Mouse (Mus musculus): Measurements from ENCODE around the gene Senp5. TPM values are rescaled to one million over a fixed set of nuclear protein-coding genes. Genes with fewer than 3 reads are reported as not detected.

Gene Senp5
- polyA plus RNA-seq, 1 experiment from 2014 or later = 13.2 TPM

DNA sequence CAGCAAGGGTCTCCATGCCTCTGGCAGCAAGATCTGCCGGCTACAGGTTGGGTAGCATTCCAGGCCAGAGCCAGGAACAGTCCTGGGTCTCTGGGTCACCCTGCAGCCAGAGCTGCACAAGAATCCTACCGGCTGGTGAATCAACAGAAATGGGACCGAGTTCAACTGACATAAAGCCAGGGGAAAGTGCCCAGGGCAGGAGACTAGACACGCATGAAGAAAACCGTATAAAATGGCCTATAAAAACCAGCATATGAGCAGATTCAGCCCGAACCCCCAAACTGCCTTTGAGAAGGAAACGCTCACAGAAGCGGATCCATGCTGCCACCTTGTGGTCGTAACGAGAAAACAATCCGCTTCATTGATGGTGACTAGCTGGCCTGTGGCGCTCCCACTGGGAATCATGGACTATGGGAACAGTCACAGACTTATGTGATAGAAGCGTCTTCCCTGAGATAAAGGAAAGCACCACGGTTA lies 84.8 kb downstream of the Senp5 start:
- Histone ChIP-seq H3K9me3 (replicated peaks; ENCODE audit: control insufficient read depth, low read length) (no peaks in the 10 kb centered on the region), H3K9ac (ENCODE audit: low read length) (peak overlapping the region; percentile 61), H3K4me3 (replicated peaks; ENCODE audit: low read length) (0 out of 2 replicates have a peak overlapping the region, but pooled peaks have one; percentile 17), H3K27me3 (ENCODE audit: control insufficient read depth, insufficient read depth, low read length) (no peaks in the 10 kb centered on the region), H3K27ac (ENCODE audit: low read length) (no peak overlapping the region), H3K36me3 (ENCODE audit: control insufficient read depth, insufficient read depth, low read length) (no peaks in the 10 kb centered on the region), H3K4me1 (ENCODE audit: control insufficient read depth, insufficient read depth, low read length) (0 out of 2 replicates have a peak, but pooled peaks cover 3% of the 10 kb centered on the region), H3K4me2 (ENCODE audit: low read depth, low read length) (peak overlapping the region; percentile 55)
- ATAC-seq (ENCODE audit: insufficient read depth, low FRiP score) = no peak; the same call in 1 of the 2 replicates
- WGBS = 3% methylated on average over 14 of the region's 14 CpGs

DNA sequence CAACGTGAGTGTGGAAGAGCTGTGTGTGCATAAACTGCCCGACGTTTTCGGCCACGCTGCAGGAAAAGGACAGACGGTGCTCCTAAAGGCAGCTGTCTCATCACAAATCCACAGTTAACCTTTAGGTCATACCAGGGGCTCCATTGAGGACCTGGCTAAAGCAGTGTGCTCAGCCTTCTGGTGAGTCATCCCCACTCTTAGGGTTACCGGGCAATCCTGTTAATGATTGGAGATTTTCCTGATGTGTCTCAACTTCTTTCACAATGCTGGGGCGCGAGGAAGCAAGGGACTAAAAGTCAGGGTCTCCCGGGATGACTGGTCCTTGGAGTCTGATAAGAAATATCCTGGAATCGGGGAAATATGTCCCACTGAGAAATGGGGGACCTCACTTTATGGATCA lies 85.3 kb downstream of the Senp5 start:
- Histone ChIP-seq H3K27me3 (ENCODE audit: control insufficient read depth, insufficient read depth, low read length) (no peaks in the 10 kb centered on the region), H3K36me3 (ENCODE audit: control insufficient read depth, insufficient read depth, low read length) (no peaks in the 10 kb centered on the region), H3K4me3 (replicated peaks; ENCODE audit: low read length) (no peak overlapping the region), H3K4me2 (ENCODE audit: low read depth, low read length) (peak overlapping the region; percentile 55; the same call in 1 of the 2 replicates), H3K27ac (ENCODE audit: low read length) (no peak overlapping the region), H3K9me3 (replicated peaks; ENCODE audit: control insufficient read depth, low read length) (no peaks in the 10 kb centered on the region), H3K9ac (ENCODE audit: low read length) (peak overlapping the region; percentile 61), H3K4me1 (ENCODE audit: control insufficient read depth, insufficient read depth, low read length) (0 out of 2 replicates have a peak, but pooled peaks cover 3% of the 10 kb centered on the region)
- ATAC-seq (ENCODE audit: insufficient read depth, low FRiP score) = peak; percentile 47; the same call in 1 of the 2 replicates
- 56% methylated on average over 11 of the region's 11 CpGs for WGBS

DNA sequence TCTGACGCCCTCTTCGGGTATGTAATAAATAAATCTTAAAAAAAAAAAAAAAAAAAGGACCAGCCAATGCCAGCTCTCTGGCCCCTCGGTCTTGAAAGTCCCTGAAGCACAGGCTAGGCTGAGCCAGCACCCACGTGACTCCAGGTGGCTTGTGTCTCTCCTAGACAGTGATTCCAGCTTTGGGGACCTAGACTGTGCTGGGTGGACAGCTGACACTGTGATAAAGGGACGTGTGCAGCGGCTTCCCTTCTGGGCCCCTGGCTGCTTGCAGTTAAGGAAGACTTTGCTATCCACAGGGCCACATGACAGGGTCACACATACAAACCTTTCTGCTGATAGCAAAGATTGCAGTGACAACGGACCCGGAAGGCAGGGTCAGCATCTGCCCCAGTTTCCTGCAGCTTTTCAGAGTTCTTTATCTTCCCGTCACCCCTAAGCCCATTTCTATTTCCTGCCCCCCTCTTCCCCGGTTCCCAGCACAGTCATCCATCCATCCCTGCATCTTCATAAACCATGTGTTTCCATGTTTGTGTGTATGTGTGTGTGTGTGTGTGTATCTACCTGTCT lies 92.7 kb downstream of the Senp5 start:
- Histone ChIP-seq H3K4me1 (ENCODE audit: control insufficient read depth, insufficient read depth, low read length) (no peaks in the 10 kb centered on the region), H3K27me3 (ENCODE audit: control insufficient read depth, insufficient read depth, low read length) (no peaks in the 10 kb centered on the region; the same call in 1 of the 2 replicates), H3K9ac (ENCODE audit: low read length) (no peak overlapping the region), H3K27ac (ENCODE audit: low read length) (no peak overlapping the region), H3K4me3 (replicated peaks; ENCODE audit: low read length) (no peak overlapping the region), H3K36me3 (ENCODE audit: control insufficient read depth, insufficient read depth, low read length) (no peaks in the 10 kb centered on the region), H3K4me2 (ENCODE audit: low read depth, low read length) (no peak overlapping the region), H3K9me3 (replicated peaks; ENCODE audit: control insufficient read depth, low read length) (no peaks in the 10 kb centered on the region)
- 45% methylated on average over 10 of the region's 10 CpGs for WGBS
- ATAC-seq (ENCODE audit: insufficient read depth, low FRiP score) = no peak

Small RNA genes within 50 kb of the gene (microRNA-seq; reads per million reads assigned to microRNA genes)
- gene Gm26269 = not detected

Other genes starting within 250 kb of the Senp5 start
- 4.8 and 6.1 TPM in 2 replicates for gene Meltf, start 124.5 kb downstream of the Senp5 start, polyA plus RNA-seq (2015; fragmentation: Nextera tagmentation; extraction: Ambion mirVana)
- gene Pigz, start 69.4 kb downstream of the Senp5 start, polyA plus RNA-seq (2015; fragmentation: Nextera tagmentation; extraction: Ambion mirVana) = 0.96 and 1.5 TPM in 2 replicates
- gene 0610012G03Rik, start 54.8 kb downstream of the Senp5 start, polyA plus RNA-seq (2015; fragmentation: Nextera tagmentation; extraction: Ambion mirVana) = 81.6 and 84.9 TPM in 2 replicates
- 89.5 and 97.9 TPM in 2 replicates for gene Ncbp2, start 54.8 kb downstream of the Senp5 start, polyA plus RNA-seq (2015; fragmentation: Nextera tagmentation; extraction: Ambion mirVana)
- 38.0 and 38.7 TPM in 2 replicates for gene Pak2, start 76.1 kb upstream of the Senp5 start, polyA plus RNA-seq (2015; fragmentation: Nextera tagmentation; extraction: Ambion mirVana)
- 74.6 and 80.1 TPM in 2 replicates for gene Pigx, start 96.5 kb upstream of the Senp5 start, polyA plus RNA-seq (2015; fragmentation: Nextera tagmentation; extraction: Ambion mirVana)
- 27.0 and 28.7 TPM in 2 replicates for gene Cep19, start 96.5 kb upstream of the Senp5 start, polyA plus RNA-seq (2015; fragmentation: Nextera tagmentation; extraction: Ambion mirVana)
- 17.6 and 21.9 TPM in 2 replicates for gene Nrros, start 162.3 kb upstream of the Senp5 start, polyA plus RNA-seq (2015; fragmentation: Nextera tagmentation; extraction: Ambion mirVana)
- gene Bex6, start 176.5 kb upstream of the Senp5 start, polyA plus RNA-seq (2015; fragmentation: Nextera tagmentation; extraction: Ambion mirVana) = 0.14 TPM in 1 of 2 replicates, not detected in the other
- gene Fbxo45, start 243.9 kb upstream of the Senp5 start, polyA plus RNA-seq (2015; fragmentation: Nextera tagmentation; extraction: Ambion mirVana) = 3.5 and 4.3 TPM in 2 replicates
- 18.4 and 19.5 TPM in 2 replicates for gene Wdr53, start 243.9 kb upstream of the Senp5 start, polyA plus RNA-seq (2015; fragmentation: Nextera tagmentation; extraction: Ambion mirVana)

Data from stomach, embryonic 16.5 days (tissue).